Mouse (Mus musculus) liver, adult 2 months (tissue): Measurements from ENCODE around the gene Rad51b. TPM values are rescaled to one million over a fixed set of nuclear protein-coding genes. Genes with fewer than 3 reads are reported as not detected.

Experiments used
- DNase-seq: peaks from one replicate; pipeline ENCODE4 v3.0.0-alpha.2; 2011; ENCODE audit warnings: low read depth, low spot score; ENCODE audit errors: extremely low read depth
- H3K27ac ChIP-seq: fragments of 200-500 bp; replicated peaks from 2 replicates; pipeline ENCODE4 v1.5.1; 2012; ENCODE audit warnings: low read depth, mild to moderate bottlenecking, control low read depth, inconsistent platforms, low read length; ENCODE audit not compliant: insufficient read depth
- H3K27me3 ChIP-seq: fragments of 200-500 bp; 2 replicates; pipeline ENCODE4 v1.6.1; 2012; ENCODE audit warnings: mild to moderate bottlenecking, moderate library complexity, low read length, inconsistent platforms; ENCODE audit not compliant: control insufficient read depth, insufficient read depth
- H3K36me3 ChIP-seq: fragments of 200-500 bp; 2 replicates; pipeline ENCODE4 v1.6.1; 2012; ENCODE audit warnings: low read length, inconsistent platforms; ENCODE audit not compliant: control insufficient read depth, insufficient read depth
- H3K4me1 ChIP-seq: fragments of 200-500 bp; 2 replicates; pipeline ENCODE4 v1.6.1; 2011; ENCODE audit warnings: low read length; ENCODE audit not compliant: control insufficient read depth, insufficient read depth
- H3K4me3 ChIP-seq: fragments of 200-500 bp; 2 replicates; pipeline ENCODE4 v1.5.1; 2011; ENCODE audit warnings: low read depth, mild to moderate bottlenecking, control low read depth, low read length, moderate library complexity; ENCODE audit not compliant: insufficient read depth
- H3K79me2 ChIP-seq: fragments of 200-500 bp; 2 replicates; pipeline ENCODE4 v1.6.1; 2012; ENCODE audit warnings: inconsistent platforms, mild to moderate bottlenecking, low read length, moderate library complexity; ENCODE audit not compliant: control insufficient read depth, insufficient read depth
- H3K9ac ChIP-seq: fragments of 200-500 bp; 2 replicates; pipeline ENCODE4 v1.6.1; 2012; ENCODE audit warnings: low read depth, mild to moderate bottlenecking, control low read depth, inconsistent platforms, low read length
- CTCF ChIP-seq: fragments of 200-500 bp; IDR thresholded peaks from 2 replicates; pipeline ENCODE4 v1.5.1; 2011; ENCODE audit warnings: low read depth, low read length, control low read depth
- POLR2A ChIP-seq: fragments of 200-500 bp; IDR thresholded peaks from 2 replicates; pipeline ENCODE4 v1.6.1; 2011; ENCODE audit warnings: low read length, control low read depth; ENCODE audit not compliant: insufficient read depth; ENCODE audit errors: extremely low read depth
- WGBS: fragments of 180-500 bp; shearing (Covaris S2); methylation state at CpG from one replicate; pipeline ENCODE4 v1.1.7; 2018; 5-methylcytosine and 5-hydroxymethylcytosine counted together
- polyA plus RNA-seq: library from polyadenylated mRNA; depleted of rRNA; stranded (reverse); fragments of >200 nt; gene quantifications from 2 replicates; pipeline ENCODE4 v1.2.3, GENCODE M21; 2012
- total RNA-seq: library from RNA; depleted of rRNA; stranded (reverse); fragments of >200 nt; gene quantifications from 2 replicates; pipeline ENCODE4 v1.2.3, GENCODE M21; 2014

The Rad51b gene
- total and polyA plus RNA-seq, 2 experiments: 0.55 to 1.7 TPM

DNA sequence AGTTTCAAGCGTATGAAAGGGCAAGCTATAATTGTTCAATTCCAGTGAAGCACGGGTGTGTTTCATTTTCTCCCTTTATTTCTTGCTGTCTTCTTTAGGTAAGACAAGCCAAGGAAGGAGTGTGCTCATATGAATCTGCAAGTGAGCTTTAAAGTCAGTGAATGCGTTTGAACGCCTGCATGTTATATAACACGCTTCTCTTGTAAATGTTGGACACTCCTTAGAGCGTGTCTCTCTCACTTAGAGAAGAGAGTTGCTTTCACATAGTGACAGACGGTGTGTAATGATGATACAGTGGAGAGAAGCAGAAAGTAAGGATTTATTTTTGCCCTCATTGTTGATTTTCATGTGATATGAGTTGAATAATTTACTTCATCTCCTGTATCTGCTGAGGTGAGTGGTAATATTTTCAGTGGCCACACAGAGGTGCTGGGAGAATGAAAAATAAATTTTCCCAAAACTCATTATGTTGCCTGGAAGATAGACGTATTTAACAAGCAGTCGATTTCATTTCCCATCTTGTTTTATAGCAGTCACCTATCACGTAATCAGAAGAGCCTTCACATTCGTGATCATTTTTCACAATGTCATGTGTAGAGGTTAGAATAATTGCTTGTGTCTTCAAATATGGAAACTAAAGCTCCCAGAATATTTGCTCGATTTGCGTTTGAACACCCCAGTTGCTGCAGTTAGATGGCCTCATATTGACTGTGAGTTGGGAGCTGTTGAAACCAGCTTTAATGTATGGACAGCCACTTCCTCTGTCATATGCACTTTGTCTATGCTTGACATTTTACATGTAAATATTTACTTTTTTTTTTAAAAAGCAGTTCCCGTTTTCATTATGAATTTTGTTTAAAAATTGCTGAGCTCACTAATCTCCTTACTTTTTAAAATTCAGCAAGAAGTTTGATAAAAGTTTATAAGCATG lies 228.1 kb downstream of the Rad51b start:
- H3K27ac ChIP-seq: no peak overlapping the region
- H3K79me2 ChIP-seq: no peaks in the 10 kb centered on the region
- H3K27me3 ChIP-seq: no peaks in the 10 kb centered on the region
- peaks cover 9% of the 10 kb centered on the region; the same call in 1 of the 2 replicates for H3K4me1 ChIP-seq
- no peak overlapping the region for H3K4me3 ChIP-seq
- WGBS: 85% methylated on average over 14 of the region's 14 CpGs
- TF ChIP-seq POLR2A (no peak), CTCF (no peak)
- H3K9ac ChIP-seq: no peak overlapping the region
- DNase-seq: no peak
- no peaks in the 10 kb centered on the region for H3K36me3 ChIP-seq

DNA sequence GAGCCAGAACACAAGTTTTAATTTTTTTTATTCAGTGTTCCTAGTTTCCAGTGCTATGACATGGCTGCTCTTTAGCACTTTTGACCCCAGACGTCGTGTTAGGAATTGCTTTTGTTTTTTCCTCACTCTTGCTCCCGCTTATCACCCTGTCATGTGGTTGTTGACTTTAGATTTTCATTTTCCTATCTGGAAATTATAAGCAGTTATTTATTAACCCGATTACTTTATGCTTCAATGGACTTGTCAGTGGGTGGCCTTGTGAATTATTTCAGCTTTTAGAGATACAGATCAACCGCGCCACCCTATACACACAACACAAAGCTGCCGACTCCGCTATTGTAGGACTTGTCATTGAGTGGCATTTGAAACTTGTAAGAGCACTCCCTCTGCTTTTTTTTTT lies 228.8 kb downstream of the Rad51b start:
- Histone ChIP-seq H3K36me3 (no peaks in the 10 kb centered on the region), H3K27me3 (no peaks in the 10 kb centered on the region), H3K9ac (no peak overlapping the region), H3K4me3 (no peak overlapping the region), H3K27ac (no peak overlapping the region), H3K4me1 (peaks cover 9% of the 10 kb centered on the region; the same call in 1 of the 2 replicates), H3K79me2 (no peaks in the 10 kb centered on the region)
- peak; percentile 88 for DNase-seq
- 45% methylated on average over 8 of the region's 8 CpGs for WGBS
- no peak for TF ChIP-seq CTCF
- no peak for TF ChIP-seq POLR2A

DNA sequence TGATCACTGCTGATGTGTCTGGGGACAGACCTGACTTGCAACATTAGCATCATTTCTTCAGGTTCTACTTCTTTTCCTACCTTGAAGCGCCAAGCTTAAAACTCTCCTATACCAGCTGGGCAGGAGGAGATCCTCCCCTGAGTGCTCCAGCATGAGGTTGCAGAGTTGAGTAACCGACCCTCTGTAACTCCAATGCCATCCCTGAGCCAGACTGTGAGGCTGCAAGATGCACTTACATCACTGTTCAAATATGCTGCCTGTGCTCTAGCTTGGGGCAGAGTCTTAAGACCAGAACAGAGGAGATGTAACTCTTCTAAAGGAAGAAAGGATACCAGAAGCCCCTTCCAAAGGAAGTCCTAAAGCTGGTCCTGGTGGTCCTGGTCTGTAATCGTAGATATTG lies 230.1 kb downstream of the Rad51b start:
- Histone ChIP-seq H3K79me2 (no peaks in the 10 kb centered on the region), H3K27ac (no peak overlapping the region), H3K9ac (no peak overlapping the region), H3K4me1 (peaks cover 11% of the 10 kb centered on the region), H3K4me3 (no peak overlapping the region), H3K27me3 (no peaks in the 10 kb centered on the region), H3K36me3 (no peaks in the 10 kb centered on the region)
- DNase-seq: no peak
- TF ChIP-seq CTCF: no peak
- TF ChIP-seq POLR2A: no peak
- WGBS: 77% methylated on average over 3 of the region's 3 CpGs

DNA sequence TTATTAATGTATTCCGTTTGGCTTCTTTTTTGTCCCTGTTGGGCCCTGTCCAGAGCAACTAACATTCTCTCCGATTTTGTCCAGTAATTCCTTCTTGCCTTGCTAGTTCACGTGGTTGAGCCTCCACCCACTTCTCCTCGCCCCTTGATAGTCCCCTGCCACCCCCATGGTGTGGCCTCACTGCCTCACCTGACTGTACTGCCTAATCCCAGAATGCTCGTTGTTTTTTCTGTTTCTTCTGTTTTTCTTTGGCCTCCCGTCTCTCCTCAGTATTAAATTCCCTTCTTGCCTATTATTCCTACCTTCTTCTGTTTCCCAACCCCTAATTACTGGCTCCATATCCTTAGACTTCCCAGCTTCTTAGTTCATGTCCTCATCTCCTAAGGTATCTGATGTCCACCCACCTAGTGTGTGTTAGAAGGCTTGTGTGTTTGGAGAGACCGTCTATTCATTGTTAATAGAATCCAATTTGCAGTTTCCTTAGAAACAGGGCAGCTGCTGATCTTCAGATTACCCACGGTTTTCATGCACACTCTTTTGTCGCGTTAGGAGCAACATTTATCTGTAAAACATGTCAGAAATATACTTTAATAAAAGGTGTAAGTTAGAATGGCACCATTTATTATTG lies 233.3 kb downstream of the Rad51b start:
- H3K4me1 ChIP-seq: peaks cover 12% of the 10 kb centered on the region
- no peak for TF ChIP-seq POLR2A
- no peak for TF ChIP-seq CTCF
- WGBS: 92% methylated on average over 10 of the region's 10 CpGs
- H3K27ac ChIP-seq: no peak overlapping the region
- DNase-seq: no peak
- no peaks in the 10 kb centered on the region for H3K27me3 ChIP-seq
- no peak overlapping the region for H3K4me3 ChIP-seq
- H3K36me3 ChIP-seq: no peaks in the 10 kb centered on the region
- no peak overlapping the region for H3K9ac ChIP-seq
- no peaks in the 10 kb centered on the region for H3K79me2 ChIP-seq

DNA sequence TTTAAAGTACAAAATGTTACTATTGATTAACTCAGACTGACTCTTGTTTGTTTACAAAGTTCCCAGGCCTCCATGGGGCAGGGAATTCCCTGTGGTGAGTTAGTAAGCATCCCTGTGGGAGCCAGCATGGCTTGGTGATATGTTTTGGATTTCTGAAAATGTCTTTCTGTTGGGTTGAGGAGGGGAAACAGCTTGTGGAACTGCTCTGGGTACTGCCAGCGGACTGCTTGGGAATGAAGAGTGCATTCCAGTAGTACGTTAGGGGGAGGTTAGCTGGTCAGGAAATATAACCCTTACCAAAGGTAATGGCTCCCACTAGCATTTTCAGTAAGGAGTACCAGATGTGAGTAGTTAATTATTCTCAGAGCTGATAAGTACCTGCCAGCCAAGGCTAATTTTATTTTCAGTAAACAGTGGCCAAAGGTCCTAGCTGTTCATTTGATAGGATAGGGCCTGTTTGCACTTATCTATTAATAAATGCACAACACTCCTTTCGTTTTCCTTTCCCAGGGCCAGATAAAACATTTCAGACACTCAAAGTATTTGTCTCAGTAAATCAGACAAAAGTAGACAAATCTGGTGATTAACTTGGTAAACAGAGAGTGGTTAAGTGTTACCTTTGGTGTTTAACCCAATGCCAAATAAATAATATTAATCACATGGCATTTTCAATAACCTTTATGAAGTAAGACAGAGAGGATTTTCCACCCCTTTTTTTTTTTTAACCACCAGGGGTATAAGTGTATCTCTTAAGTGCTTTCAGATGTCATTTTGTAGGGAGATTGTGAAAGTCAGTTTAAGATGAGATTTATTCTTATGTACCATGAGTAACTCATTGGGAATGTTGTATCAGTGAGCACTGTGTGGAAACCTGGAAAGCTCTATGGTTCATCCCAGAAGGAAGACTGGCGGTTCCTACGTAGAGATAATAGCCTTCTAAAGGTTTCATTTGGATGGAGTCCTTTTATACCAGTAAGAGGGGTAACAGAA lies 235.0 kb downstream of the Rad51b start:
- peak overlapping the region; percentile 99 for H3K27ac ChIP-seq

More for the DNA sequence above, 235.0 kb downstream of the Rad51b start:
- no peaks in the 10 kb centered on the region for H3K79me2 ChIP-seq
- H3K4me1 ChIP-seq: peaks cover 11% of the 10 kb centered on the region
- no peak overlapping the region for H3K4me3 ChIP-seq
- 16% methylated on average over 5 of the region's 5 CpGs for WGBS
- H3K27me3 ChIP-seq: no peaks in the 10 kb centered on the region
- H3K36me3 ChIP-seq: no peaks in the 10 kb centered on the region
- DNase-seq: peak; percentile 99
- peak overlapping the region; percentile 68 for H3K9ac ChIP-seq
- no peak for TF ChIP-seq POLR2A
- TF ChIP-seq CTCF: no peak
